In genomic region chr5:143669393-143669792, GRCm38 (mm10) we compare ENCODE assay signal across 10 mouse cellular contexts. TPM values are rescaled to one million over a fixed set of nuclear protein-coding genes. Genes with fewer than 3 reads are reported as not detected.
DNase-seq lines count a peak whose midpoint lies in the region; ATAC-seq lines count a peak whose summit lies in the region.
"Had no signal": no experiment of that assay in that cellular context is flagged by ENCODE, and none has a peak within 500 bp of the region (broad histone marks: within the 10 kb centered on the region; RNA-seq: fewer than 3 reads in every experiment).

No protein-coding gene starts in this region.

- ATAC-seq in heart, embryonic 15.5 days (replicated peaks; ENCODE audit: insufficient number of reproducible peaks, insufficient read depth, low FRiP score, low read depth): peak; percentile 53; the same call in 1 of the 2 replicates
- no peak for ATAC-seq in intestine, embryonic 14.5 days (replicated peaks; ENCODE audit: low FRiP score, low TSS enrichment, low read depth)
- ATAC-seq in frontal cortex, adult (ENCODE audit: low TSS enrichment): no peak
- no peak for ATAC-seq in megakaryocyte, adult 5-6 weeks (ENCODE audit: poor library complexity, severe bottlenecking)

- WGBS in heart, embryonic 15.5 days: 31% methylated on average over 2 of the region's 2 CpGs
- 34% methylated on average over 2 of the region's 2 CpGs for WGBS in intestine, embryonic 14.5 days

- no peak overlapping the region for H3K4me2 ChIP-seq in heart, embryonic 15.5 days
- H3K4me2 ChIP-seq in intestine, embryonic 14.5 days (ENCODE audit: low read length): no peak overlapping the region
- H3K4me2 ChIP-seq: hindbrain, embryonic 15.5 days had no signal

- H3K9ac ChIP-seq in heart, embryonic 15.5 days: peak overlapping the region; percentile 40
- no peak overlapping the region for H3K9ac ChIP-seq in intestine, embryonic 14.5 days (ENCODE audit: low read length)
- H3K9ac ChIP-seq: hindbrain, embryonic 15.5 days had no signal

- no peaks in the 10 kb centered on the region for H3K9me3 ChIP-seq in heart, embryonic 15.5 days (replicated peaks)
- no peaks in the 10 kb centered on the region for H3K9me3 ChIP-seq in intestine, embryonic 14.5 days (ENCODE audit: control insufficient read depth, low read length)
- H3K9me3 ChIP-seq: hindbrain, embryonic 15.5 days had no signal

- peaks cover 38% of the 10 kb centered on the region for H3K4me1 ChIP-seq in heart, embryonic 15.5 days (replicated peaks)
- H3K4me1 ChIP-seq in intestine, embryonic 14.5 days (replicated peaks; ENCODE audit: control insufficient read depth, insufficient read depth, low read length): peaks cover 8% of the 10 kb centered on the region; the same call in 1 of the 2 replicates

- no peak overlapping the region for H3K4me3 ChIP-seq in heart, embryonic 15.5 days
- H3K4me3 ChIP-seq in intestine, embryonic 14.5 days (ENCODE audit: low read depth, low read length): no peak overlapping the region
- H3K4me3 ChIP-seq: hindbrain, embryonic 15.5 days had no signal

- peak overlapping the region; percentile 91 for H3K27ac ChIP-seq in heart, embryonic 15.5 days
- H3K27ac ChIP-seq in intestine, embryonic 14.5 days (ENCODE audit: low read depth): peak overlapping the region; percentile 43; the same call in 1 of the 2 replicates
- H3K27ac ChIP-seq: hindbrain, embryonic 15.5 days had no signal

- no peaks in the 10 kb centered on the region for H3K27me3 ChIP-seq in heart, embryonic 15.5 days
- H3K27me3 ChIP-seq in intestine, embryonic 14.5 days (replicated peaks; ENCODE audit: control insufficient read depth, insufficient read depth, low read length): no peaks in the 10 kb centered on the region
- H3K27me3 ChIP-seq: hindbrain, embryonic 15.5 days had no signal

- no peak for DNase-seq in heart, postnatal 36 days
- peak; percentile 18 for DNase-seq in thymus, postnatal 0 days (ENCODE audit: low spot score)
- no peak for DNase-seq in thymus, postnatal 14 days
- DNase-seq in intestine, embryonic 14.5 days (ENCODE audit: low spot score): no peak
- no peak for DNase-seq in ovary, postnatal 36 days (ENCODE audit: low spot score)
- DNase-seq: right cerebral cortex, postnatal 25 days had no signal

- intact Hi-C loops in heart, postnatal 36 days (cut with DNase I): loop anchor here (1.0 to 2.0 kb wide), 2 partner anchors 15 to 46 kb away; no protein-coding TSS in a partner anchor

- no peaks in the 10 kb centered on the region for H3K36me3 ChIP-seq in heart, embryonic 15.5 days
- no peaks in the 10 kb centered on the region for H3K36me3 ChIP-seq in intestine, embryonic 14.5 days (ENCODE audit: control insufficient read depth, insufficient read depth, low read length)
- H3K36me3 ChIP-seq: hindbrain, embryonic 15.5 days had no signal

RNA-seq across cellular contexts. Expression of gene Cyth3, which starts 47.1 kb away (rescaled TPM):
- 49.9 and 57.6 TPM in 2 replicates for polyA plus RNA-seq in heart, embryonic 15.5 days (2015; fragmentation: Nextera tagmentation; extraction: Ambion mirVana)
- total RNA-seq in heart, postnatal 36 days (2021): 10 to 100 TPM; 34.7 to 40.7 TPM
- 13.8 and 17.2 TPM in 2 replicates for polyA plus RNA-seq in thymus, postnatal 0 days (2015; fragmentation: Nextera tagmentation; extraction: Ambion mirVana)
- 51.6 and 52.2 TPM in 2 replicates for polyA plus RNA-seq in intestine, embryonic 14.5 days (2014; fragmentation: Nextera tagmentation; extraction: Ambion mirVana)
- total RNA-seq in megakaryocyte, adult 5-6 weeks (2015): 5.4 and 6.5 TPM in 2 replicates
- total RNA-seq in megakaryocyte, adult 5-6 weeks (2017): 7.5 and 8.9 TPM in 2 replicates
